Mouse (Mus musculus): ENCODE measurements around the gene Vstm4.

The Vstm4 gene

GRCm38 (mm10) chr14:32947512-32947911 is 91.0 kb downstream of the Vstm4 start:
- no peak for DNase-seq (ENCODE audit: extremely low spot score)

GRCm38 (mm10) chr14:32950312-32951301 is 94.1 kb downstream of the Vstm4 start:
- DNase-seq (ENCODE audit: extremely low spot score), result no peak

- no peak for DNase-seq (ENCODE audit: extremely low spot score)
Observed at GRCm38 (mm10) chr14:32956486-32956885, 99.9 kb downstream of the Vstm4 start.

GRCm38 (mm10) chr14:32958671-32959070 is 102.1 kb downstream of the Vstm4 start:
- no peak for DNase-seq (ENCODE audit: extremely low spot score)

- DNase-seq (ENCODE audit: extremely low spot score), result peak; percentile 62
Observed at GRCm38 (mm10) chr14:32960481-32960880, 103.9 kb downstream of the Vstm4 start.

- DNase-seq (ENCODE audit: extremely low spot score), result no peak
Observed at GRCm38 (mm10) chr14:32964742-32965141, 108.2 kb downstream of the Vstm4 start.

GRCm38 (mm10) chr14:32970700-32971099 is 114.1 kb downstream of the Vstm4 start:
- DNase-seq (ENCODE audit: extremely low spot score), result no peak

- no peak for DNase-seq (ENCODE audit: extremely low spot score)
Observed at GRCm38 (mm10) chr14:32984176-32984738, 127.7 kb downstream of the Vstm4 start.

- no peak for DNase-seq (ENCODE audit: extremely low spot score)
Observed at GRCm38 (mm10) chr14:32986659-32987058, 130.1 kb downstream of the Vstm4 start.

Data from embryo, embryonic 9.5 days (tissue).